Mouse (Mus musculus) heart, embryonic 16.5 days (tissue): Measurements from ENCODE around the gene Lcp2. TPM values are rescaled to one million over a fixed set of nuclear protein-coding genes. Genes with fewer than 3 reads are reported as not detected.

ENCODE experiments used
- ATAC-seq: fragments of 200-750 bp; cut with Nextera tagmentation; replicated peaks from 2 replicates; pipeline ENCODE4 v1.8.0; 2017; ENCODE audit warnings: moderate number of reproducible peaks; ENCODE audit not compliant: insufficient read depth, low FRiP score; ENCODE audit errors: extremely low read depth
- H3K27ac ChIP-seq: fragments of 300-500 bp; sonication (generic); 2 replicates; pipeline ENCODE4 v1.5.1; 2014; ENCODE audit warnings: mild to moderate bottlenecking, low read length, control low read depth, moderate library complexity
- H3K27me3 ChIP-seq: fragments of 300-500 bp; sonication (generic); 2 replicates; pipeline ENCODE4 v1.6.1; 2014; ENCODE audit warnings: low read length, mixed read lengths; ENCODE audit not compliant: control insufficient read depth, insufficient read depth
- H3K36me3 ChIP-seq: fragments of 300-500 bp; sonication (generic); 2 replicates; pipeline ENCODE4 v1.6.1; 2014; ENCODE audit not compliant: control insufficient read depth, insufficient read depth
- H3K4me1 ChIP-seq: fragments of 300-500 bp; sonication (generic); 2 replicates; pipeline ENCODE4 v1.6.1; 2014; ENCODE audit warnings: low read length, mixed read lengths; ENCODE audit not compliant: control insufficient read depth, insufficient read depth
- H3K4me2 ChIP-seq: fragments of 300-500 bp; sonication (generic); 2 replicates; pipeline ENCODE4 v1.6.1; 2014; ENCODE audit warnings: low read depth, mild to moderate bottlenecking, control low read depth, low read length
- H3K4me3 ChIP-seq: fragments of 300-500 bp; sonication (generic); 2 replicates; pipeline ENCODE4 v1.5.1; 2014; ENCODE audit warnings: mild to moderate bottlenecking, control low read depth, low read length
- H3K9ac ChIP-seq: fragments of 300-500 bp; sonication (generic); 2 replicates; pipeline ENCODE4 v1.6.1; 2014; ENCODE audit warnings: low read length, control low read depth
- H3K9me3 ChIP-seq: fragments of 300-500 bp; sonication (generic); replicated peaks from 2 replicates; pipeline ENCODE4 v1.6.1; 2016; ENCODE audit warnings: low read length; ENCODE audit not compliant: control insufficient read depth
- WGBS: fragments of 180-500 bp; shearing (Covaris S2); extraction: QIAGEN DNeasy Blood & Tissue Kit; methylation state at CpG from one replicate; pipeline ENCODE4 v1.1.7; 2014; 5-methylcytosine and 5-hydroxymethylcytosine counted together
- polyA plus RNA-seq: library from polyadenylated mRNA; unstranded; fragments of >200 nt; fragmentation: Nextera tagmentation; extraction: Ambion mirVana; gene quantifications from 2 replicates; pipeline ENCODE4 v1.2.1, GENCODE M21; 2015

The Lcp2 gene
- polyA plus RNA-seq, 1 experiment from 2014 or later = 11.3 TPM

DNA sequence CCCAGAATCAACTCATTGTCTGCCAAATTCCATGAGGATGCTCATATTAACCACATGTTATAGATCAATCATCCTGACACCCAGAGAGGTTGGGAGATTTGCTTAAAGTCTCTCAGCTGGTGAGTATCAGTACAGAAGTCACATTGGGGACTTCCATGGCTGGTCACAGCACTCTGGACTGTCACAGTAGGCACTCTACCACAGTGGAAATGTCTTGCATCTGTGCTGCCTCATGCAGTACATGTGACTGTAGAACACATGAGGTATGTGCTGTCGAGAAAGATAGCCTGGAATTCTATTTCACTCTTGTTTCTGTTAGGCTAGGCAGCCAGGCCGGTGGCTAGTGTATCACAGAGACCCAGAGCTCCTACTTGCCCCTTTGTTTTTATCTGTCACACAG is 11.9 kb upstream of the Lcp2 start:
- 63% methylated on average over 2 of the region's 2 CpGs for WGBS

GRCm38 (mm10) chr11:34035909-34036658 is 10.6 kb upstream of the Lcp2 start:
- Histone ChIP-seq H3K4me2 (no peak overlapping the region), H3K4me3 (no peak overlapping the region), H3K9me3 (no peaks in the 10 kb centered on the region), H3K27ac (no peak overlapping the region), H3K9ac (no peak overlapping the region), H3K4me1 (no peaks in the 10 kb centered on the region), H3K36me3 (no peaks in the 10 kb centered on the region), H3K27me3 (no peaks in the 10 kb centered on the region)
- ATAC-seq = no peak
- 72% methylated on average over 5 of the region's 5 CpGs for WGBS

More for the DNA sequence above, 11.9 kb upstream of the Lcp2 start:
- Histone ChIP-seq H3K27me3 (no peaks in the 10 kb centered on the region), H3K9ac (no peak overlapping the region), H3K27ac (no peak overlapping the region), H3K4me3 (no peak overlapping the region), H3K36me3 (no peaks in the 10 kb centered on the region), H3K4me1 (no peaks in the 10 kb centered on the region), H3K4me2 (no peak overlapping the region), H3K9me3 (no peaks in the 10 kb centered on the region)
- no peak for ATAC-seq

GRCm38 (mm10) chr11:34040061-34040460 is 6.7 kb upstream of the Lcp2 start:
- no peak overlapping the region for H3K4me3 ChIP-seq
- H3K27ac ChIP-seq = no peak overlapping the region
- H3K4me2 ChIP-seq = no peak overlapping the region
- no peaks in the 10 kb centered on the region for H3K9me3 ChIP-seq
- ATAC-seq = no peak
- H3K36me3 ChIP-seq = no peaks in the 10 kb centered on the region
- no peaks in the 10 kb centered on the region for H3K27me3 ChIP-seq
- H3K9ac ChIP-seq = no peak overlapping the region
- 72% methylated on average over 5 of the region's 5 CpGs for WGBS
- no peaks in the 10 kb centered on the region for H3K4me1 ChIP-seq

- Histone ChIP-seq H3K9ac (no peak overlapping the region), H3K36me3 (no peaks in the 10 kb centered on the region), H3K4me3 (no peak overlapping the region), H3K27me3 (no peaks in the 10 kb centered on the region), H3K4me1 (no peaks in the 10 kb centered on the region), H3K4me2 (no peak overlapping the region), H3K9me3 (no peaks in the 10 kb centered on the region), H3K27ac (no peak overlapping the region)
- no peak for ATAC-seq
- 37% methylated on average over 1 of the region's 1 CpGs for WGBS
Observed at GRCm38 (mm10) chr11:34042808-34043207, 3.9 kb upstream of the Lcp2 start.

DNA sequence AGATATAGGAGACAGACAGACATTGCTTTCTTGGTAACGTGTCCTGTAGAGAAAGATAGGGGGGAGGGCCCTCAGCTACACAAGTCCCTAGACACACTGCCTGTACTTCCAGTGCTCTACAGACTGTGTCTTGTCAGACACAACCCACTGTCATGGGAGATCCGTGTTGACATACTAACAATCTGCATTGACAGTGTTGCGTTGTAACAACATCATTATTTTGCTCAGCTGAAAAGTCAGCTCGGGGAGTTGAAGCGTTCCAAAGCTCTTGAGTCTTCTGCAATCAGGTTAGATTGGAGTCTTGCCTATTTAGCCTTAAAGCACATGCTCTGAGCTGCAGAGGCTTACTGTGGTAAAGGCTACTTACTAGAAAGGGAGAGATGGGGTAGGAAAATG is 820 bp downstream of the Lcp2 start:
- 68% methylated on average over 5 of the region's 5 CpGs for WGBS
- no peak overlapping the region for H3K4me2 ChIP-seq
- H3K9me3 ChIP-seq = no peaks in the 10 kb centered on the region
- H3K4me3 ChIP-seq = peak overlapping the region; percentile 46
- H3K9ac ChIP-seq = peak overlapping the region; percentile 43; the same call in 1 of the 2 replicates
- no peaks in the 10 kb centered on the region for H3K36me3 ChIP-seq
- ATAC-seq = no peak; the same call in 1 of the 2 replicates
- H3K4me1 ChIP-seq = no peaks in the 10 kb centered on the region
- no peaks in the 10 kb centered on the region for H3K27me3 ChIP-seq
- peak overlapping the region; percentile 58 for H3K27ac ChIP-seq

GRCm38 (mm10) chr11:34048375-34049124 is 1.8 kb downstream of the Lcp2 start:
- WGBS = 79% methylated on average over 8 of the region's 8 CpGs
- ATAC-seq = no peak
- peak overlapping the region; percentile 46 for H3K4me3 ChIP-seq

DNA sequence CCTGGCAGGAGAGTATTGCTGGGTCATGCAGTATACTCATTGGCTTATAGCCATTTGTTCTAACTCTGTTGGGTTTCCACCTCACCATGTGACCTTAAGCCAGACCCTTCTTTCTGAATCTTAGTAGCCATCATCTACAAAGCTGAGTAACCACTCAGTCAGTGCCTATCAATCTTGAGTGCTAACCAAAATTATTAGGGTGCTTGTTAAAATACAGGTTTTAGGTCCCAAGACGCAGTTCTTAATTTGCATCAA is 2.3 kb downstream of the Lcp2 start:
- no peak overlapping the region for H3K27ac ChIP-seq
- peak overlapping the region; percentile 15; the same call in 1 of the 2 replicates for H3K4me3 ChIP-seq
- peak overlapping the region; percentile 38 for H3K4me2 ChIP-seq
- H3K4me1 ChIP-seq = no peaks in the 10 kb centered on the region
- H3K27me3 ChIP-seq = no peaks in the 10 kb centered on the region
- 90% methylated on average over 1 of the region's 1 CpGs for WGBS
- no peak for ATAC-seq
- no peak overlapping the region for H3K9ac ChIP-seq
- no peaks in the 10 kb centered on the region for H3K9me3 ChIP-seq
- no peaks in the 10 kb centered on the region for H3K36me3 ChIP-seq

More at GRCm38 (mm10) chr11:34048375-34049124, 1.8 kb downstream of the Lcp2 start:
- Histone ChIP-seq H3K27me3 (no peaks in the 10 kb centered on the region), H3K4me1 (no peaks in the 10 kb centered on the region), H3K4me2 (peak overlapping the region; percentile 38), H3K9ac (no peak overlapping the region), H3K9me3 (no peaks in the 10 kb centered on the region), H3K36me3 (no peaks in the 10 kb centered on the region), H3K27ac (no peak overlapping the region)

DNA sequence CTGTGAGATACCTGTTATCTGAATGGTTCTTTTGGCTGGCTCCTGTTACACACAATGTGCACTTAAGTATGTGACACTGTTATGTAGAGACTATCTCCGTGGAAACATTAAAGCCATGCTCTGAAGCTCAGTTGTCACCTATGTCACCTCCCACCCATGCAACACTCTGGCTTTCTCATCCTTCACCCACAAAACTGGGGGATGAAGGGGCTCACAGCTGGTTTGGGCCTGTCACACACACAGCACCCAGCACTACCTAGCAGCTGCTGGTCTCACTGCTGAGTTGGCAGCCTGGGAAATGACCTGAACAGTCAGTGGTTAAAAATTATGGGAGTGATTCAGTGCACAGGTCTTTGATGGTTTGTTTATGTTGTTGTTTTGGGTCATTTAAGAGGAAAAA is 3.3 kb downstream of the Lcp2 start:
- H3K4me1 ChIP-seq = no peaks in the 10 kb centered on the region
- WGBS = 50% methylated on average over 1 of the region's 1 CpGs
- no peak overlapping the region for H3K4me3 ChIP-seq
- no peak overlapping the region for H3K9ac ChIP-seq
- H3K4me2 ChIP-seq = no peak overlapping the region
- no peaks in the 10 kb centered on the region for H3K9me3 ChIP-seq
- H3K27me3 ChIP-seq = no peaks in the 10 kb centered on the region
- no peaks in the 10 kb centered on the region for H3K36me3 ChIP-seq
- no peak for ATAC-seq
- no peak overlapping the region for H3K27ac ChIP-seq

DNA sequence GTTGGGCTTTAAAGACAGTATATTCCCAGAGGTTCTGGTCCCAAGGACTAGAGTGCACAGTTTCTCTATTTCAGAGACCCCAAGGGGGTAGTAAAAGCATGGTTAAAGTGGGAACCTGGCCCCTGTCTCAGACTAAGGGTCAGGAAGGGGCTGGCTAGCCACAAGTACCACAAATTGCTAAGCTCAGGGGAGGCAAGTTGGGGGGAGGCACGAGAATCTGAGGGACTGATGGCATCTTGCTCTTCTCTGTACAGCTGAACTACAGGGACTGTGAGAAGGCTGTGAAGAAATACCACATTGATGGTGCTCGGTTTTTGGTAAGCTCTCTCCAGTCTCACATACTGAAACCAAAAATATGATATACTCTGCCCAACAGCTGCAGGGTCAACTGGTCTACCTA is 3.9 kb downstream of the Lcp2 start:
- H3K4me2 ChIP-seq = no peak overlapping the region
- H3K9me3 ChIP-seq = no peaks in the 10 kb centered on the region
- no peaks in the 10 kb centered on the region for H3K4me1 ChIP-seq
- no peak for ATAC-seq
- H3K36me3 ChIP-seq = no peaks in the 10 kb centered on the region
- WGBS = 66% methylated on average over 2 of the region's 2 CpGs
- no peak overlapping the region for H3K27ac ChIP-seq
- H3K9ac ChIP-seq = no peak overlapping the region
- H3K27me3 ChIP-seq = no peaks in the 10 kb centered on the region
- H3K4me3 ChIP-seq = no peak overlapping the region
